ENCODE assay signal across 16 mouse cellular contexts in the genomic region with DNA sequence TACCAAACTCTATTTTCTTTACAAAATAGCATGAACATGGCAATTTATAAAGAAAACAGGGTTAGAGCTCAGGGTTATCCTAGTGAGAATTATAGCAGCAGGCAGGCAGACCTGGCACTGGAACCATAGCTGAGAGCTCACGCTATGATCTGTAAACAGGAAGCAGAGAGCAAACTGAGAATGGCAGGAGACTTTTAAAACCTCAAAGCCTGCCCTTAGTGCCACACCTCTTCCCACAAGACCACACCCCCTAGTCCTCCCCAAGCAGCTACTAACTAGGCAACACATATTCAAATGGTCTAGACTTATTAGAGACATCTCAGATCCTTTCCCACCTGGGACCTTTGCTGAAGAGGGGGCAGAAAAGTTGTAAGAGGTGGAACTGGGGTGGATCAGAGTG.
"Had no signal": no experiment of that assay in that cellular context is flagged by ENCODE, and none has a peak within 500 bp of the region (broad histone marks: within the 10 kb centered on the region; RNA-seq: fewer than 3 reads in every experiment).

No protein-coding gene starts in this region.

- H3K9ac ChIP-seq: limb, embryonic 12.5 days; liver, embryonic 13.5 days; liver, postnatal 0 days; neural tube, embryonic 13.5 days had no signal

- H3K27ac ChIP-seq: kidney, postnatal 0 days; layer of hippocampus, adult 2 months; limb, embryonic 12.5 days; liver, embryonic 13.5 days; midbrain, embryonic 10.5 days; neural tube, embryonic 13.5 days had no signal

- H3K4me1 ChIP-seq: limb, embryonic 12.5 days; liver, embryonic 13.5 days; midbrain, embryonic 10.5 days; neural tube, embryonic 13.5 days had no signal

- H3K27me3 ChIP-seq: limb, embryonic 12.5 days; liver, embryonic 13.5 days; neural tube, embryonic 13.5 days had no signal

- DNase-seq: kidney, postnatal 36 days; liver; liver, embryonic 13.5 days; liver, postnatal 0 days; midbrain, embryonic 14.5 days; retina, postnatal 1 day; right cerebral cortex, postnatal 4 days; spleen, adult 18-20 months; thymus, adult 2 months; thymus, postnatal 25 days had no signal

- H3K4me2 ChIP-seq: limb, embryonic 12.5 days; liver, embryonic 13.5 days; neural tube, embryonic 13.5 days had no signal

- H3K4me3 ChIP-seq: layer of hippocampus, adult 2 months; limb, embryonic 12.5 days; liver, embryonic 13.5 days; midbrain, embryonic 10.5 days; myocyte; neural tube, embryonic 13.5 days had no signal

- H3K36me3 ChIP-seq: limb, embryonic 12.5 days; liver, embryonic 13.5 days; midbrain, embryonic 10.5 days; neural tube, embryonic 13.5 days had no signal

- H3K9me3 ChIP-seq: limb, embryonic 12.5 days; liver, embryonic 13.5 days; midbrain, embryonic 10.5 days; neural tube, embryonic 13.5 days had no signal

- ATAC-seq: liver, postnatal 0 days had no signal
